Mouse (Mus musculus) T-helper 2 cell (primary cell): ENCODE measurements at regions not wholly inside any gene's neighbourhood (a gene's known extent, or its start where the extent isn't known, plus 50 kb on each side); places are given as distances from the start of the nearest gene placed in this dataset.

Experiments
- in situ Hi-C: fragments of 300-600 bp; cut with MboI, MseI; formaldehyde crosslinking; loops from one replicate; pipeline ENCODE4 v1.15.1; 2025; ENCODE audit warnings: high pct_unique_total_duplicates

- in situ Hi-C loops = no loop called here
Observed at GRCm38 (mm10) chr1:83970641-83971285, 393.2 kb downstream of the Pid1 start.

GRCm38 (mm10) chr1:83964631-83965030, 399.3 kb downstream of the Pid1 start:
- in situ Hi-C loops = loop anchor here (10.0 kb wide), 1 partner anchor 340 kb away; no protein-coding TSS in a partner anchor

- in situ Hi-C loops = loop anchor here (10.0 kb wide), 1 partner anchor 343 kb away; no protein-coding TSS in a partner anchor
Observed at GRCm38 (mm10) chr1:83961761-83962160, 402.2 kb downstream of the Pid1 start.

GRCm38 (mm10) chr1:83959756-83960155, 404.2 kb downstream of the Pid1 start:
- in situ Hi-C loops = loop anchor here (5.0 to 10.0 kb wide), 2 partner anchors 68 to 345 kb away; no protein-coding TSS in a partner anchor

GRCm38 (mm10) chr1:83922900-83923299, 441.1 kb downstream of the Pid1 start:
- in situ Hi-C loops = no loop called here

GRCm38 (mm10) chr1:83915454-83915853, 448.5 kb downstream of the Pid1 start:
- in situ Hi-C loops = no loop called here

- in situ Hi-C loops = no loop called here
Observed at GRCm38 (mm10) chr1:83907347-83907746, 456.6 kb downstream of the Pid1 start.

- in situ Hi-C loops = no loop called here
Observed at GRCm38 (mm10) chr1:83906906-83907305, 457.1 kb downstream of the Pid1 start.

GRCm38 (mm10) chr1:83900135-83900534, 463.8 kb downstream of the Pid1 start:
- in situ Hi-C loops = no loop called here

GRCm38 (mm10) chr1:83896650-83897049, 467.3 kb downstream of the Pid1 start:
- in situ Hi-C loops = no loop called here

- in situ Hi-C loops = no loop called here
Observed at GRCm38 (mm10) chr1:83879109-83879399, 471.1 kb upstream of the Sphkap start.

GRCm38 (mm10) chr1:83878330-83879108, 470.5 kb upstream of the Sphkap start:
- in situ Hi-C loops = no loop called here

GRCm38 (mm10) chr1:83870853-83871567, 463.0 kb upstream of the Sphkap start:
- in situ Hi-C loops = no loop called here

- in situ Hi-C loops = no loop called here
Observed at GRCm38 (mm10) chr1:83869046-83869445, 461.0 kb upstream of the Sphkap start.

GRCm38 (mm10) chr1:83862541-83862940, 454.5 kb upstream of the Sphkap start:
- in situ Hi-C loops = no loop called here

GRCm38 (mm10) chr1:83862128-83862527, 454.1 kb upstream of the Sphkap start:
- in situ Hi-C loops = no loop called here

- in situ Hi-C loops = no loop called here
Observed at GRCm38 (mm10) chr1:83859732-83860424, 451.9 kb upstream of the Sphkap start.

- in situ Hi-C loops = no loop called here
Observed at GRCm38 (mm10) chr1:83853996-83854395, 446.0 kb upstream of the Sphkap start.

GRCm38 (mm10) chr1:83851081-83851480, 443.1 kb upstream of the Sphkap start:
- in situ Hi-C loops = no loop called here

GRCm38 (mm10) chr1:83848414-83848813, 440.4 kb upstream of the Sphkap start:
- in situ Hi-C loops = no loop called here

- in situ Hi-C loops = no loop called here
Observed at GRCm38 (mm10) chr1:83847992-83848391, 440.0 kb upstream of the Sphkap start.

GRCm38 (mm10) chr1:83844827-83845379, 436.9 kb upstream of the Sphkap start:
- in situ Hi-C loops = no loop called here
